Mouse (Mus musculus): ENCODE measurements around the gene Camta1. TPM values are rescaled to one million over a fixed set of nuclear protein-coding genes. Genes with fewer than 3 reads are reported as not detected.

The Camta1 gene
- polyA plus RNA-seq, 1 experiment from 2014 or later, result 123 TPM

- Histone ChIP-seq H3K27ac (ENCODE audit: low read depth, low read length) (no peak overlapping the region), H3K27me3 (replicated peaks; ENCODE audit: control insufficient read depth, insufficient read depth, low read length) (no peaks in the 10 kb centered on the region), H3K4me1 (ENCODE audit: control insufficient read depth, insufficient read depth, low read length) (peaks cover 27% of the 10 kb centered on the region), H3K4me2 (ENCODE audit: low read length) (no peak overlapping the region), H3K36me3 (ENCODE audit: control insufficient read depth, insufficient read depth, low read length) (no peaks in the 10 kb centered on the region), H3K4me3 (ENCODE audit: low read depth, low read length) (no peak overlapping the region), H3K9me3 (replicated peaks; ENCODE audit: control insufficient read depth, low read length) (no peaks in the 10 kb centered on the region), H3K9ac (ENCODE audit: low read length) (no peak overlapping the region)
- WGBS, result 38% methylated on average over 4 of the region's 4 CpGs
- peak; percentile 69 for DNase-seq (ENCODE audit: low spot score)
- no peak for ATAC-seq
Observed at GRCm38 (mm10) chr4:151154306-151154705, 707.4 kb downstream of the Camta1 start.

- Histone ChIP-seq H3K27ac (ENCODE audit: low read depth, low read length) (peak overlapping the region; percentile 48; the same call in 1 of the 2 replicates), H3K4me2 (ENCODE audit: low read length) (no peak overlapping the region), H3K9ac (ENCODE audit: low read length) (no peak overlapping the region), H3K9me3 (replicated peaks; ENCODE audit: control insufficient read depth, low read length) (no peaks in the 10 kb centered on the region), H3K4me3 (ENCODE audit: low read depth, low read length) (no peak overlapping the region), H3K4me1 (ENCODE audit: control insufficient read depth, insufficient read depth, low read length) (peaks cover 27% of the 10 kb centered on the region), H3K27me3 (replicated peaks; ENCODE audit: control insufficient read depth, insufficient read depth, low read length) (no peaks in the 10 kb centered on the region), H3K36me3 (ENCODE audit: control insufficient read depth, insufficient read depth, low read length) (no peaks in the 10 kb centered on the region)
- WGBS, result 80% methylated on average over 6 of the region's 6 CpGs
- ATAC-seq (no peak), DNase-seq (ENCODE audit: low spot score) (no peak)
Observed at GRCm38 (mm10) chr4:151152010-151152409, 709.7 kb downstream of the Camta1 start.

GRCm38 (mm10) chr4:151150842-151151241, 710.8 kb downstream of the Camta1 start:
- Histone ChIP-seq H3K4me2 (ENCODE audit: low read length) (0 out of 2 replicates have a peak overlapping the region, but pooled peaks have one; percentile 1), H3K9me3 (replicated peaks; ENCODE audit: control insufficient read depth, low read length) (no peaks in the 10 kb centered on the region), H3K27ac (ENCODE audit: low read depth, low read length) (peak overlapping the region; percentile 72), H3K36me3 (ENCODE audit: control insufficient read depth, insufficient read depth, low read length) (no peaks in the 10 kb centered on the region), H3K27me3 (replicated peaks; ENCODE audit: control insufficient read depth, insufficient read depth, low read length) (no peaks in the 10 kb centered on the region), H3K4me3 (ENCODE audit: low read depth, low read length) (no peak overlapping the region), H3K9ac (ENCODE audit: low read length) (no peak overlapping the region), H3K4me1 (ENCODE audit: control insufficient read depth, insufficient read depth, low read length) (peaks cover 27% of the 10 kb centered on the region)
- WGBS, result 46% methylated on average over 11 of the region's 11 CpGs
- peak; percentile 72 for ATAC-seq
- DNase-seq (ENCODE audit: low spot score), result peak; percentile 85

GRCm38 (mm10) chr4:151150115-151150514, 711.6 kb downstream of the Camta1 start:
- 66% methylated on average over 11 of the region's 11 CpGs for WGBS
- no peak for ATAC-seq
- Histone ChIP-seq H3K9me3 (replicated peaks; ENCODE audit: control insufficient read depth, low read length) (no peaks in the 10 kb centered on the region), H3K9ac (ENCODE audit: low read length) (no peak overlapping the region), H3K36me3 (ENCODE audit: control insufficient read depth, insufficient read depth, low read length) (no peaks in the 10 kb centered on the region), H3K4me3 (ENCODE audit: low read depth, low read length) (no peak overlapping the region), H3K27ac (ENCODE audit: low read depth, low read length) (peak overlapping the region; percentile 72; the same call in 1 of the 2 replicates), H3K4me1 (ENCODE audit: control insufficient read depth, insufficient read depth, low read length) (peaks cover 27% of the 10 kb centered on the region), H3K4me2 (ENCODE audit: low read length) (no peak overlapping the region), H3K27me3 (replicated peaks; ENCODE audit: control insufficient read depth, insufficient read depth, low read length) (no peaks in the 10 kb centered on the region)
- DNase-seq (ENCODE audit: low spot score), result no peak

- Histone ChIP-seq H3K4me1 (ENCODE audit: control insufficient read depth, insufficient read depth, low read length) (peaks cover 23% of the 10 kb centered on the region), H3K27me3 (replicated peaks; ENCODE audit: control insufficient read depth, insufficient read depth, low read length) (no peaks in the 10 kb centered on the region), H3K4me3 (ENCODE audit: low read depth, low read length) (no peak overlapping the region), H3K36me3 (ENCODE audit: control insufficient read depth, insufficient read depth, low read length) (no peaks in the 10 kb centered on the region), H3K9me3 (replicated peaks; ENCODE audit: control insufficient read depth, low read length) (no peaks in the 10 kb centered on the region; the same call in 1 of the 2 replicates), H3K9ac (ENCODE audit: low read length) (no peak overlapping the region), H3K27ac (ENCODE audit: low read depth, low read length) (no peak overlapping the region), H3K4me2 (ENCODE audit: low read length) (no peak overlapping the region)
- 12% methylated on average over 12 of the region's 12 CpGs for WGBS
- no peak for DNase-seq (ENCODE audit: low spot score)
- ATAC-seq, result no peak
Observed at GRCm38 (mm10) chr4:151147541-151147940, 714.1 kb downstream of the Camta1 start.

- no peak overlapping the region for H3K4me2 ChIP-seq (ENCODE audit: low read length)
- no peaks in the 10 kb centered on the region for H3K36me3 ChIP-seq (ENCODE audit: control insufficient read depth, insufficient read depth, low read length)
- DNase-seq (ENCODE audit: low spot score) (no peak), ATAC-seq (no peak)
- no peak overlapping the region for H3K4me3 ChIP-seq (ENCODE audit: low read depth, low read length)
- H3K27ac ChIP-seq (ENCODE audit: low read depth, low read length), result no peak overlapping the region
- H3K27me3 ChIP-seq (replicated peaks; ENCODE audit: control insufficient read depth, insufficient read depth, low read length), result no peaks in the 10 kb centered on the region
- 89% methylated on average over 14 of the region's 14 CpGs for WGBS
- no peak overlapping the region for H3K9ac ChIP-seq (ENCODE audit: low read length)
- H3K9me3 ChIP-seq (replicated peaks; ENCODE audit: control insufficient read depth, low read length), result no peaks in the 10 kb centered on the region; the same call in 1 of the 2 replicates
- H3K4me1 ChIP-seq (ENCODE audit: control insufficient read depth, insufficient read depth, low read length), result peaks cover 17% of the 10 kb centered on the region
Observed at GRCm38 (mm10) chr4:151144121-151144520, 717.6 kb downstream of the Camta1 start.

GRCm38 (mm10) chr4:151141196-151141880, 720.3 kb downstream of the Camta1 start:
- ATAC-seq, result peak; percentile 69
- Histone ChIP-seq H3K4me2 (ENCODE audit: low read length) (peak overlapping the region; percentile 60), H3K9me3 (replicated peaks; ENCODE audit: control insufficient read depth, low read length) (no peaks in the 10 kb centered on the region; the same call in 1 of the 2 replicates), H3K27me3 (replicated peaks; ENCODE audit: control insufficient read depth, insufficient read depth, low read length) (no peaks in the 10 kb centered on the region), H3K4me3 (ENCODE audit: low read depth, low read length) (peak overlapping the region; percentile 19), H3K36me3 (ENCODE audit: control insufficient read depth, insufficient read depth, low read length) (no peaks in the 10 kb centered on the region), H3K9ac (ENCODE audit: low read length) (peak overlapping the region; percentile 59), H3K4me1 (ENCODE audit: control insufficient read depth, insufficient read depth, low read length) (peaks cover 32% of the 10 kb centered on the region), H3K27ac (ENCODE audit: low read depth, low read length) (peak overlapping the region; percentile 98)
- peak; percentile 97 for DNase-seq (ENCODE audit: low spot score)
- WGBS, result 3% methylated on average over 13 of the region's 13 CpGs

GRCm38 (mm10) chr4:151140368-151140982, 721.2 kb downstream of the Camta1 start:
- peaks cover 32% of the 10 kb centered on the region for H3K4me1 ChIP-seq (ENCODE audit: control insufficient read depth, insufficient read depth, low read length)
- DNase-seq (ENCODE audit: low spot score) (peak; percentile 97), ATAC-seq (peak; percentile 82)
- no peaks in the 10 kb centered on the region for H3K36me3 ChIP-seq (ENCODE audit: control insufficient read depth, insufficient read depth, low read length)
- peak overlapping the region; percentile 9; the same call in 1 of the 2 replicates for H3K4me3 ChIP-seq (ENCODE audit: low read depth, low read length)
- H3K27me3 ChIP-seq (replicated peaks; ENCODE audit: control insufficient read depth, insufficient read depth, low read length), result no peaks in the 10 kb centered on the region
- 2% methylated on average over 20 of the region's 20 CpGs for WGBS
- no peaks in the 10 kb centered on the region; the same call in 1 of the 2 replicates for H3K9me3 ChIP-seq (replicated peaks; ENCODE audit: control insufficient read depth, low read length)
- peak overlapping the region; percentile 49; the same call in 1 of the 2 replicates for H3K9ac ChIP-seq (ENCODE audit: low read length)
- peak overlapping the region; percentile 60 for H3K4me2 ChIP-seq (ENCODE audit: low read length)
- H3K27ac ChIP-seq (ENCODE audit: low read depth, low read length), result peak overlapping the region; percentile 98
